Mouse (Mus musculus): ENCODE results near the gene Igfbp5.

DNA sequence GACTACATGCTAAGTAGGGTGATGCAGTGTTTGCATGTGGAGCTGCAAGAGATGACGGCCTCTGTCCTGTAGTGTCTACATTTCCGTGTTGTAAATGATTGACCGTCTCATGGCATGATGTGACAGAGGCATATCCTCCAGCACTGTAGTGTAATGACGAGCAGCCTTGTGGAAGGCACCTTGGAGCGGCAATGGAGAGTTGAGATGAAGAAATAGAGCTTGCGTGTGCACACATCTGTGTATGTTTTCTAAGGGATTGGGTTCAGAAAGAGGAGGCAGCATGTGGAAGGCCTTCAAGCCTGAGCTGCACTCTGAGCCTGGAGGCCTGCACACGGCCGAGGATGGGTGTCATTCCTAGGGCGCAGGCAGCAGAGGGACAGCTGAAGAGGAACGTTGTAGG lies 19.0 kb downstream of the Igfbp5 start:
- no peak for TF ChIP-seq POLR2A (IDR thresholded peaks at IDR 0.05; ENCODE audit: insufficient read depth, low read length)
- no peak for TF ChIP-seq EP300 (IDR thresholded peaks at IDR 0.05; ENCODE audit: insufficient read depth, low read depth, low read length)
